Mouse (Mus musculus) macrophage (primary cell): ENCODE results near the gene Slc6a12. TPM values are rescaled to one million over a fixed set of nuclear protein-coding genes. Genes with fewer than 3 reads are reported as not detected.

Experiments used
- H3K27ac ChIP-seq: fragments of 350-480 bp; formaldehyde crosslinking; 2 replicates; pipeline ENCODE4 v1.9.0; 2021
- H3K36me3 ChIP-seq: fragments of 350-480 bp; formaldehyde crosslinking; 2 replicates; pipeline ENCODE4 v1.9.0; 2021; ENCODE audit errors: inconsistent target
- H3K4me3 ChIP-seq: fragments of 350-480 bp; formaldehyde crosslinking; 2 replicates; pipeline ENCODE4 v1.9.0; 2021; ENCODE audit errors: inconsistent target
- H3K79me2 ChIP-seq: fragments of 350-480 bp; formaldehyde crosslinking; 2 replicates; pipeline ENCODE4 v1.9.0; 2021; ENCODE audit errors: inconsistent target
- WGBS: methylation state at CpG from one replicate; pipeline ENCODE4 v1.1.7; 2026; ENCODE audit warnings: inconsistent platforms; ENCODE audit not compliant: missing documents; 5-methylcytosine and 5-hydroxymethylcytosine counted together
- polyA plus RNA-seq: library from polyadenylated mRNA; stranded (reverse); fragments of 250-400 nt; gene quantifications from 3 replicates; pipeline ENCODE4 v1.2.4, GENCODE M21; 2018; ENCODE audit warnings: inconsistent platforms
- total RNA-seq, 78 experiments: library from RNA; depleted of rRNA; stranded (reverse); fragments of 250-400 nt; gene quantifications; 1 replicate in 9 of 78; 2 replicates in 24 of 78; 3 replicates in 43 of 78; 4 replicates in 2 of 78; pipeline ENCODE4 v1.2.4; 2018; ENCODE audit warnings: inconsistent platforms in 56 of 78

The Slc6a12 gene
- 1 to 10 TPM in 4 of 26 experiments, under 1 TPM in 1, not detected in 21; 0.34 to 3.7 (median 2.1) TPM for total RNA-seq (2018; cell fraction: chromatin; rRNA removed)
- total RNA-seq (2018; cell fraction: cytosol; rRNA removed) = under 1 TPM in 13 of 26 experiments, not detected in 13; 0.03 to 0.72 (median 0.21) TPM
- total RNA-seq (2018; cell fraction: nucleus; rRNA removed) = 1 to 10 TPM in 9 of 26 experiments, under 1 TPM in 6, not detected in 11; 0.24 to 2.6 (median 1.1) TPM
- 0.39 TPM in 1 of 3 replicates, not detected in the others for polyA plus RNA-seq

DNA sequence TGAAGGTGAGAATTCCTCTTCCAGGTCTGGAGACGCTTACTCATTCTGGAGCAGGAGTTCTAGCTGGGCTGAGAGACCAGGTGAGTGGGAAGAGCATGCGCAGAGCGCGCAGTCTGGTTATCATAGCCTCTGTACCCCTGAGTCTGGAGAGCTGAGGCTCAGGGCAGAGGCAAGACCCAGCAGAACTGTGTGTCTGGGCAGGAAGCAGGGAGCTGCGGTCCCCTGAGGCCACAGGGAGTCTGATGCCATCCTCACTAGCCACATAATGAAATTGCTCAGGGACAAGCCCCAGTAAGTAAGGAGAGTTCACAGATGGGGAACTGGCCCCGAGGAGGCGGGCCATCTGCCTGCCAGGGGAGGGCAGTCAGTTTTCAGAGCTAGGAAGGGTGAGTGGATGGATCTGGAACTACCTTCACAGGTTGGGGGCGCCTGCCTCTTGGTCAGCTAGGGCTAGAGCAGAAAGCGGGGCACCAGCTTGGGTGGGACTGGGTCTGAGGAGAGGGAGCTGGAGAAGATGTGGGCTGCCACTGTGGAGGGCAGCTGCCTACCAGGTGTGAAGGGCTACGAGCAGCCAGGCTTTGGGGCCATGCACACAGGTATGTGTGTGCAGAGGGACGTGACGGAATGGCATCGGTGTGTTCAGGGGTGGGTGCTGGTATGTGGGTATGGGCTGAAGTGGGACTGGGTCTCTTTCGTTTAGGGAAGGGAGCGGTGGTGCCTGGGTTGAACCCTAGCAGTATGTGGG is at the start of gene Slc6a12:
Gene Slc6a12 (plus strand): TSS at position 51 of the 745 bp plus-strand sequence.
- 63% methylated on average over 15 of the region's 15 CpGs for WGBS
- Histone ChIP-seq H3K79me2 (no peaks in the 10 kb centered on the region), H3K4me3 (no peak within 1 kb of the TSS), H3K36me3 (no peaks in the 10 kb centered on the region), H3K27ac (no peak within 1 kb of the TSS)

GRCm38 (mm10) chr6:121299317-121299716 is 43.6 kb upstream of the Slc6a12 start:
- Histone ChIP-seq H3K36me3 (no peaks in the 10 kb centered on the region), H3K79me2 (no peaks in the 10 kb centered on the region), H3K4me3 (no peak overlapping the region), H3K27ac (no peak overlapping the region)
- WGBS = 83% methylated on average over 7 of the region's 7 CpGs

DNA sequence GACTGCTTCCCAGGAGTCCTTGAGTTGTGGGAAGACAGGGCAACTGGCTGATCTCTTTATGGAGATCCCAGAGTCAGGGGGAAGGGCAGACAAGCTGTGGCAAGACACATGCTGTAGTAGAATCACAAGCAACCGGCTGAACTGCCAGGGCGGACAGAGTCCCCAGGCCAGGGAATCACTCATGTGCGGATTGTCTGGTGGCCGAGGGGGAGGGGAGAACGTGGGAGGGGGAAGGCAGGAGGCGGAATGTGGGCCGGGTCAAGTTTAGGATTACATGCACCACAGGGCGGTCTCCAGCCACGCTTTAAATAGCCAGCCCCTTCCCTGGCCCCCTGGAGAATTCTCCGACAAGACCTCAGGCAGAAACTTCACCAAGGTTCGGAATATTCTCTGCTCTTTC is 42.9 kb upstream of the Slc6a12 start, which contains the start of gene Slc6a13:
Gene Slc6a13 (plus strand): TSS at position 274 of the 400 bp plus-strand sequence.
- Histone ChIP-seq H3K27ac (no peak within 1 kb of the TSS), H3K4me3 (no peak within 1 kb of the TSS), H3K36me3 (no peaks in the 10 kb centered on the region), H3K79me2 (no peaks in the 10 kb centered on the region)
- WGBS = 41% methylated on average over 11 of the region's 11 CpGs

DNA sequence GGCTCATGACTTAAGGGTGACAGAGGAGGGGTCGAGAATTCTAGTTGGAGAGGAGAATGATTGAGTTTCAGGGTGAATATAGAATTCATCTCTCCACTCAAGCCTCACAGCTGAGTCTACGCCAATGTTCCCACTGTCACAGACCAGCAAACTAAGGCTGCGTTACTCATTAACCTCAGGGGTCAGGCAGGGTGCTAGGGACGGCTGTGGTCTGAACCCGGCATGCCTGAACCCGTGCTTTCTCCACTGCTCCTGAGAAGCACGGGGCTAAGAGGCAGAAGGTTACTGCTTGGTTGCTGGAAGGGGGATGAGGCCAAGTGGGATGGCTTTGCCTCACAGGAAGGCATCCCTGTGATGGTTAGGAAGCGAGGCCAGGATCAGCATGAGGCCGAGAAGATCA is 42.4 kb upstream of the Slc6a12 start:
- Histone ChIP-seq H3K36me3 (no peaks in the 10 kb centered on the region), H3K4me3 (no peak overlapping the region), H3K27ac (no peak overlapping the region), H3K79me2 (no peaks in the 10 kb centered on the region)
- 73% methylated on average over 9 of the region's 9 CpGs for WGBS

DNA sequence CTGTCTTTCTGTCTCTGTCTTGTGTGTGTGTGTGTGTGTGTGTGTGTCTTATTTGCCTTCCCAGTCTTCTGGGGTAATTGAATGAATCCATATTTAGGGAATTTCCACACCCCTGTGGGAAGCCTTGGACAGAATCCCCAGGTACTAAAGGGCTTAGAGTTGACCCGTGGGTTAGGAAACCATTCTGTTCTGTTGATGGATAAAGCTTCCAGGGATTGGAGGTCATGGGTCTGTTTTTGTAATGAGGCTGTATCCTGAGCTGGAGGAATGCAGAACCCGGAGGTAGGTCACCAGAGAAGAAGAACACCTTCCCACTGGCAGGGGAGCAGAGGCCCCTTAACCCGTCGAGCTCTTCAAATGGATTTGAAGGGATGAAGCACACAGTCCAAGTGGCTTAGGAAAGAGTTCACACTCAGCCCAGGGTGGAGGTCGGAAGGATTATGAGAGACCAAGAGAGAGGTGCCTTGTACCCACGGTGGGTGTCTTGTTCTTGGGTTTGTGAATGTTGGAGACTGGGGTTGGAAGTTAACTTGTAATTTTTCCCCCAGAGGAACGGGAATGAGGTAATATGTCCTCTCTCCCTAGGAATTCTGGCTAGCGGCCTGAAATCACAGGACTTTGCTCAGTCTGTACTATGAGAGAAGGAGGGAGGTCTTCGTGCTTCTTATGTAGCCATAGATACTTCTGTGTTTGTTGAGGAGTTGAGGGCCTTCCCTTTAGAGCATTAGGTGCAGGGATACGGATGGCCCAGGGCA is 39.2 kb upstream of the Slc6a12 start:
- Histone ChIP-seq H3K4me3 (no peak overlapping the region), H3K36me3 (no peaks in the 10 kb centered on the region), H3K79me2 (no peaks in the 10 kb centered on the region), H3K27ac (no peak overlapping the region)
- WGBS = 91% methylated on average over 10 of the region's 10 CpGs

GRCm38 (mm10) chr6:121304630-121305029 is 38.2 kb upstream of the Slc6a12 start:
- WGBS = 95% methylated on average over 8 of the region's 9 CpGs
- Histone ChIP-seq H3K79me2 (no peaks in the 10 kb centered on the region), H3K27ac (no peak overlapping the region)

GRCm38 (mm10) chr6:121305571-121305970 is 37.3 kb upstream of the Slc6a12 start:
- WGBS = 85% methylated on average over 3 of the region's 3 CpGs
- H3K27ac ChIP-seq = no peak overlapping the region
- no peak overlapping the region for H3K4me3 ChIP-seq
- no peaks in the 10 kb centered on the region for H3K79me2 ChIP-seq
- H3K36me3 ChIP-seq = no peaks in the 10 kb centered on the region

More at GRCm38 (mm10) chr6:121304630-121305029, 38.2 kb upstream of the Slc6a12 start:
- Histone ChIP-seq H3K4me3 (no peak overlapping the region), H3K36me3 (no peaks in the 10 kb centered on the region)

- H3K79me2 ChIP-seq = no peaks in the 10 kb centered on the region
- 93% methylated on average over 6 of the region's 6 CpGs for WGBS
- H3K27ac ChIP-seq = no peak overlapping the region
- H3K36me3 ChIP-seq = no peaks in the 10 kb centered on the region
- H3K4me3 ChIP-seq = no peak overlapping the region
Measured at GRCm38 (mm10) chr6:121310984-121311383, 31.9 kb upstream of the Slc6a12 start.

- 74% methylated on average over 6 of the region's 6 CpGs for WGBS
- Histone ChIP-seq H3K27ac (no peak overlapping the region), H3K4me3 (no peak overlapping the region), H3K36me3 (no peaks in the 10 kb centered on the region), H3K79me2 (no peaks in the 10 kb centered on the region)
Measured at GRCm38 (mm10) chr6:121319099-121319498, 23.8 kb upstream of the Slc6a12 start.

DNA sequence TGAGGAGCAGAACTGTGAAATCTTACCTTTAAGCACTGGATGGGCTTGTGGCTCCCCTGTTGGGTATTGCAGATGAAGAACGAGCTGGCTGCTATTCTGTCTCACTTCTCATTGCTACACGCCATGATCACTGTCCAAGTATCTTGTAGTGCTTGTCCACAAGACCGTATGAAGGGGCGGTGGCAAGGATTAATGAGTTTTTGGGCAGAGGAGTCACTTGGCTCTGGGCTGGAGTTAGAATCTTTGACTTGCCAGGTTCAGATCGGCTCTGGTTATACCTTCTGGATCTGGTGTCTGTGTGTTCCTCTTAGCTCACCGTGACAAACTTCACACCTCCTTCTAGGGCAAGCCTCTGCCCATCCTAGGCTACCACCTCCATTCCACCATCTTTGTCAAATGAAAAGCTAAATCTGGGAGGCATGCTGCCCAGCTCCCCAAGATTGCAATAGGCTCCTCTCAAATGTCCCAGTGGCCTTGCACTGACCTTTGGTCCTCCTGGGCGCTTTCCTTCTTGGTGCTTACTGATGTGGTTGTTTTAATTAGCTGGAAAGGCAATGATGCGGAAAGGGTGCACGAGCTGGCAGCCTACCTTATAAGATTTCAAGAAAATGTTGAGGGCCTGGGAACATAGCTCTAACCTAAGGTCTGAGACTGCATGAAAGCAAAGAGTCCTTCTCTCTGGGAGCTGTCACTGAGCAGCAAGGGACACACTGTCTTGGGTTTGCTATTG is 20.3 kb upstream of the Slc6a12 start:
- no peaks in the 10 kb centered on the region for H3K36me3 ChIP-seq
- 92% methylated on average over 9 of the region's 9 CpGs for WGBS
- no peaks in the 10 kb centered on the region for H3K79me2 ChIP-seq
- no peak overlapping the region for H3K4me3 ChIP-seq
- no peak overlapping the region for H3K27ac ChIP-seq

DNA sequence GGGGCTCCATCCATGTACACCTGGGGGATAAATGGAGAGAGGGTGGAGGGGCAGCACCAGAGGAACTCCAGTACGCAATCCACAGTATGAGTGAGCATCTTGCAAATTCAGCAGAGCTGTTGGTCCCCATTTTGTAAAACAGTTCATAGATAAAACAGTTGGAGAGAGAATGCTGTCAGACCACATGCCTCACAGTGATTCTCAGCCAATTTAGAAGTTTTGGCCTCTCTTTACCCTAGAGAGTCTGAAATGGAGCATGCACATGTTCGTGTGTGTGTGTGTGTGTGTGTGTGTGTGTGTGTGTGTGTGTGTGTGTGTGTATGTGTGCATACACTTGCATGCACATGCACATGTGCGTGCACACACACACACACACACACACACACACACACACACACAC is 17.6 kb upstream of the Slc6a12 start:
- H3K27ac ChIP-seq = no peak overlapping the region
- 75% methylated on average over 1 of the region's 3 CpGs for WGBS
- no peaks in the 10 kb centered on the region for H3K36me3 ChIP-seq
- no peak overlapping the region for H3K4me3 ChIP-seq
- H3K79me2 ChIP-seq = no peaks in the 10 kb centered on the region

DNA sequence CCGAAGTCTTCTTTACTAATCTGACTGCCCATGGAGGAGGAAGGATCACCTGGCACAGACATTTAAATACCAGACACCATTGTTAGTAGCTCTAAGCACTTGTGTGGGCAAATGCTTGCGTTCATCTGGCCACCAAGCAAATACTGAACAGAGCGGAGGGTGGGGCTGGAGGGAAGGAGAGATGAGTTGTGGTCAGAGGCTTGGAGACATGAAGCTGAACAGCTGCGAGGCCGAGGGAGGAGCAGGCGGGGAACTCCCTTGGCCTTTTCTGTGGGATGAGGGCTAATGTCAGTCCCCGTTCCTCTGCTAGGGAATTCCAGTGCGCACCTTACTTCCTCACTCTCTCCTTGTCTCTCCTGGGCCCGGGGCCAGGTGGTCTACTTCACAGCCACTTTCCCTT is 17.1 kb upstream of the Slc6a12 start:
- Histone ChIP-seq H3K79me2 (no peaks in the 10 kb centered on the region), H3K4me3 (no peak overlapping the region), H3K27ac (no peak overlapping the region), H3K36me3 (no peaks in the 10 kb centered on the region)
- WGBS = 41% methylated on average over 9 of the region's 9 CpGs

GRCm38 (mm10) chr6:121326486-121327069 is 16.3 kb upstream of the Slc6a12 start:
- H3K4me3 ChIP-seq = no peak overlapping the region
- WGBS = 45% methylated on average over 10 of the region's 10 CpGs
- H3K36me3 ChIP-seq = no peaks in the 10 kb centered on the region
- no peak overlapping the region for H3K27ac ChIP-seq
- H3K79me2 ChIP-seq = no peaks in the 10 kb centered on the region

- Histone ChIP-seq H3K36me3 (no peaks in the 10 kb centered on the region), H3K4me3 (no peak overlapping the region), H3K79me2 (no peaks in the 10 kb centered on the region), H3K27ac (no peak overlapping the region)
- WGBS = 92% methylated on average over 9 of the region's 9 CpGs
Measured at GRCm38 (mm10) chr6:121328417-121328884, 14.4 kb upstream of the Slc6a12 start.
